Mouse (Mus musculus): ENCODE results near the gene Glul.
"Not testable (repeated sequence)": the region's sequence is repeated elsewhere in the genome, so short reads cannot be mapped to it uniquely, and the experiment has no call there.

The Glul gene

GRCm38 (mm10) chr1:153899731-153900380 is at the start of gene Glul, which contains the start of gene Teddm2:
TSS of gene Glul (plus strand) at chr1:153899944.
TSS of gene Teddm2 (minus strand) at chr1:153900228.
- peak; percentile 97 for DNase-seq (ENCODE audit: low read depth, low spot score)

GRCm38 (mm10) chr1:153852696-153853095 is 47.0 kb upstream of the Glul start:
- DNase-seq (ENCODE audit: low read depth, low spot score) = not testable (repeated sequence)

GRCm38 (mm10) chr1:153855946-153856345 is 43.8 kb upstream of the Glul start:
- DNase-seq (ENCODE audit: low read depth, low spot score) = no peak

GRCm38 (mm10) chr1:153874045-153874444 is 25.7 kb upstream of the Glul start, which contains the start of gene Teddm1b:
TSS of gene Teddm1b (plus strand) at chr1:153874345.
- DNase-seq (ENCODE audit: low read depth, low spot score) = no peak

- not testable (repeated sequence) for DNase-seq (ENCODE audit: low read depth, low spot score)
Observed at GRCm38 (mm10) chr1:153880391-153880790, 19.4 kb upstream of the Glul start.

- DNase-seq (ENCODE audit: low read depth, low spot score) = no peak
Observed at GRCm38 (mm10) chr1:153886024-153886633, 13.6 kb upstream of the Glul start.

GRCm38 (mm10) chr1:153890121-153890520 is 9.6 kb upstream of the Glul start:
- no peak for DNase-seq (ENCODE audit: low read depth, low spot score)

GRCm38 (mm10) chr1:153891442-153891841 is 8.3 kb upstream of the Glul start, which contains the start of gene Teddm1a:
TSS of gene Teddm1a (plus strand) at chr1:153891742.
- DNase-seq (ENCODE audit: low read depth, low spot score) = no peak

GRCm38 (mm10) chr1:153893746-153894145 is 6.0 kb upstream of the Glul start:
- no peak for DNase-seq (ENCODE audit: low read depth, low spot score)

- DNase-seq (ENCODE audit: low read depth, low spot score) = no peak
Observed at GRCm38 (mm10) chr1:153894201-153894893, 5.4 kb upstream of the Glul start.

- DNase-seq (ENCODE audit: low read depth, low spot score) = peak; percentile 73
Observed at GRCm38 (mm10) chr1:153894979-153895378, 4.8 kb upstream of the Glul start.

- DNase-seq (ENCODE audit: low read depth, low spot score) = no peak
Observed at GRCm38 (mm10) chr1:153897196-153897595, 2.5 kb upstream of the Glul start.

GRCm38 (mm10) chr1:153898989-153899730 is 584 bp upstream of the Glul start:
- no peak for DNase-seq (ENCODE audit: low read depth, low spot score)

GRCm38 (mm10) chr1:153900381-153900780 is 637 bp downstream of the Glul start:
- no peak for DNase-seq (ENCODE audit: low read depth, low spot score)

- peak; percentile 11 for DNase-seq (ENCODE audit: low read depth, low spot score)
Observed at GRCm38 (mm10) chr1:153900860-153901730, 1.4 kb downstream of the Glul start.

GRCm38 (mm10) chr1:153903006-153903405 is 3.3 kb downstream of the Glul start:
- no peak for DNase-seq (ENCODE audit: low read depth, low spot score)

GRCm38 (mm10) chr1:153904236-153904635 is 4.5 kb downstream of the Glul start:
- DNase-seq (ENCODE audit: low read depth, low spot score) = no peak

GRCm38 (mm10) chr1:153905884-153906283 is 6.1 kb downstream of the Glul start:
- DNase-seq (ENCODE audit: low read depth, low spot score) = no peak

- no peak for DNase-seq (ENCODE audit: low read depth, low spot score)
Observed at GRCm38 (mm10) chr1:153908208-153908607, 8.5 kb downstream of the Glul start.

GRCm38 (mm10) chr1:153908741-153909140 is 9.0 kb downstream of the Glul start:
- DNase-seq (ENCODE audit: low read depth, low spot score) = no peak
